Mouse (Mus musculus) colon, adult 2 months (tissue): Measurements from ENCODE around the gene Atg9b. TPM values are rescaled to one million over a fixed set of nuclear protein-coding genes. Genes with fewer than 3 reads are reported as not detected.

Source experiments
- polyA plus RNA-seq: library from polyadenylated mRNA; depleted of rRNA; stranded (reverse); fragments of >200 nt; gene quantifications from 2 replicates; pipeline ENCODE4 v1.2.3, GENCODE M21; 2012; rRNA removed

Gene Atg9b
- polyA plus RNA-seq, result 2.7 and 3.1 TPM in 2 replicates

DNA sequence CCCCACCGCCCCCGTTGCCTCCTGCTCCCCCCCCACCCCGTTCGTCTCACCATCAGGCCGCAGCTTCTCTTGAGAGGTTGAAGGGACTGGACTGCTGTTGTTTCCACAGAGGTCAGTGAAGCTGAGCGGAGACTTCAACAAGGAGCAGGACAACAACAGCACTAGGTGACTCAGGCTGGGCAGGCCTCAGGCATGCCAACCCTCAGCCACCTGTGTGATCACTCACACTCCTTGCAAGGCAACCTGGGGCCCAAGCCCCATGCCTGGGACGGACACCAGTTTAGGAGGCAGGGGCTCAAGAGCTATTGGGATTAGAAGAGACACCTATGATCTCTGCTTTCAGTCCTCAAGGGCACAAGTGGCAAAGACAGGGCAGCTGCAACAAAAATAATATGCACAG lies at the start of gene Atg9b:
Atg9b (minus strand) TSS at position 280 of the 400 bp plus-strand sequence.

GRCm38 (mm10) chr5:24423129-24424003 lies 31.4 kb upstream of the Atg9b start, which contains the start of the genes Cdk5 and Slc4a2:
Cdk5 (minus strand) TSS chr5:24423530.
Slc4a2 (plus strand) TSS chr5:24423837.

DNA sequence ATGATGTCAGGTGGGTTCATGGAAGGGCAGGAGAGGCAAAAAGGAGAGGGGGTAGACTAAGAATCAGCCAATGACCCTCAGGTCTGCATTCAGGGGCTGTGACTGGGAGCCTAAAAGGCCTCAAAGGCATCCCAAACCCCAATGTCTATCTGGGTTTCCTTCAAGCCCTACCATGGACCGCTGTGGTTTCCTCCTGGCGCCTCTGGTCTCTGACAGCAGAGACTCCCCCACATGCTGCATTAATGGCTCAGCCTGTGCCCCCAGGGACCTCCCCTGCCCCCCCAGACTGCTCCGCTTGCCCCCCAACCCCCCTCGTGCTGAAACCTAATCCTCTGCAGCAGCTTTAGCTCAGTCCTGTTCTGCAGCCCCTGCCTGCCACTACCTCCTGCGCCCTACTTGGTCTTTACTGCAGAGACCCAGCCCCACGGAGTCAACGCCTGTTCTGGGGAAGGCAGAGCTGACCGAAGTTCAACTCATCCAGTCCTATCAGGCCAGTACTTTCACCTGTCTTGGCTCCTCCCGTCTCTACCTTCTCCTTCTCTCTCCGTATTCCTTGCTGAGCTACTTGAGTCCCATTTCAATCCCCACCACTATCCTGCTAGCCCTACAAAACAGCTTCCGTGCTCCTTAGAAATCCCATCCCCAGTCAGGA lies 21.2 kb upstream of the Atg9b start, which contains the start of gene Asic3:
Asic3 (plus strand) TSS at position 351 of the 652 bp plus-strand sequence.

GRCm38 (mm10) chr5:24393392-24393997 lies 1.6 kb upstream of the Atg9b start, which contains the start of gene Abcb8:
Abcb8 (plus strand) TSS chr5:24393663.

DNA sequence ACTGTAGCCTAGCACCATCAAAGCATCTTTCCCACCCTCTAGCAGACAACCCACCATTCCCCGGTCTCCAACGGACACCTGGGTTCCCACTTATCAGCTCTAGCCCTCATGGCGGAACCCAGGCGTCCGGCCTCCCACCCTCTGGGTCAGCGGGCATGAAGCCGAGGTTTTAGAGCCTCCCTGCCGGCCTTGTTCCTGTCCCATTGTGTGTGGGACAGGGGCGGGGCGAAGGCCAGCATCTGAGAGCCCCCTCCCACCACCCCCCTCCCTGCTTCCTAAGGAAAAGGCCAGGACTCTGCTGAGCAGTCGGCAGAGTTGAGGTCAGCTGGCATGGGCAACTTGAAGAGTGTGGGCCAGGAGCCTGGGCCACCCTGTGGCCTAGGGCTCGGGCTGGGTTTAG lies 27.4 kb downstream of the Atg9b start, which contains the start of gene Nos3:
Nos3 (plus strand) TSS at position 303 of the 400 bp plus-strand sequence.

GRCm38 (mm10) chr5:24351278-24351677 lies 40.7 kb downstream of the Atg9b start, which contains the start of gene Kcnh2:
Kcnh2 (minus strand) TSS chr5:24351604.

Other genes with a start within 250 kb of the Atg9b start
- gene Nupl2, start 227.2 kb downstream of the Atg9b start, polyA plus RNA-seq, result 5.5 and 6.1 TPM in 2 replicates
- 45.8 and 63.0 TPM in 2 replicates for gene Kcnh2, start 40.5 kb downstream of the Atg9b start, polyA plus RNA-seq
- gene Nos3, start 27.3 kb downstream of the Atg9b start, polyA plus RNA-seq, result 5.4 and 6.2 TPM in 2 replicates
- gene Abcb8, start 1.5 kb upstream of the Atg9b start, polyA plus RNA-seq, result 87.7 and 110 TPM in 2 replicates
- 0.24 and 0.58 TPM in 2 replicates for gene Asic3, start 21.2 kb upstream of the Atg9b start, polyA plus RNA-seq
- gene Cdk5, start 31.4 kb upstream of the Atg9b start, polyA plus RNA-seq, result 54.6 and 65.0 TPM in 2 replicates
- 204 and 219 TPM in 2 replicates for gene Slc4a2, start 31.7 kb upstream of the Atg9b start, polyA plus RNA-seq
- 383 and 498 TPM in 2 replicates for gene Fastk, start 53.1 kb upstream of the Atg9b start, polyA plus RNA-seq
- gene Tmub1, start 55.7 kb upstream of the Atg9b start, polyA plus RNA-seq, result 132 and 162 TPM in 2 replicates
- gene Agap3, start 60.0 kb upstream of the Atg9b start, polyA plus RNA-seq, result 67.4 and 75.9 TPM in 2 replicates
- gene Gbx1, start 135.1 kb upstream of the Atg9b start, polyA plus RNA-seq, result not detected in 2 replicates
- gene Asb10, start 148.8 kb upstream of the Atg9b start, polyA plus RNA-seq, result 0.73 and 1.3 TPM in 2 replicates
- not detected in 2 replicates for gene 4931409K22Rik, start 164.7 kb upstream of the Atg9b start, polyA plus RNA-seq
- gene Abcf2, start 185.3 kb upstream of the Atg9b start, polyA plus RNA-seq, result 33.0 and 34.9 TPM in 2 replicates
- 39.3 and 45.2 TPM in 2 replicates for gene Chpf2, start 194.6 kb upstream of the Atg9b start, polyA plus RNA-seq
- 26.0 and 26.6 TPM in 2 replicates for gene Smarcd3, start 232.3 kb upstream of the Atg9b start, polyA plus RNA-seq